Mouse (Mus musculus) MEL (cell line): ENCODE measurements around the gene Batf2. TPM values are rescaled to one million over a fixed set of nuclear protein-coding genes. Genes with fewer than 3 reads are reported as not detected.
"Not testable (repeated sequence)": the region's sequence is repeated elsewhere in the genome, so short reads cannot be mapped to it uniquely, and the experiment has no call there.

Experiments used
- DNase-seq: peaks from one replicate; pipeline ENCODE4 v3.0.0; 2011; ENCODE audit warnings: low read depth, low spot score
- H3K27ac ChIP-seq: 2 replicates; pipeline ENCODE4 v1.5.1; 2012; ENCODE audit warnings: low read depth, mild to moderate bottlenecking, control low read depth, low read length, moderate library complexity; ENCODE audit not compliant: control insufficient read depth
- H3K27me3 ChIP-seq, 2 experiments: fragments of 150-350 bp in 1 of 2; sonication (generic) in 1 of 2; 2 replicates each; pipeline ENCODE4 v1.6.1; 2012; ENCODE audit warnings: low read length in 2 of 2, mild to moderate bottlenecking in 2 of 2, improper control_type of control experiment in 1 of 2, moderate library complexity in 1 of 2; ENCODE audit not compliant: insufficient read depth in 2 of 2, control insufficient read depth in 1 of 2
- H3K36me3 ChIP-seq, 2 experiments: 2 replicates each; pipeline ENCODE4 v1.6.1; 2012 to 2014; ENCODE audit warnings: low read length in 2 of 2, improper control_type of control experiment in 1 of 2, inconsistent platforms in 1 of 2, mild to moderate bottlenecking in 1 of 2; ENCODE audit not compliant: insufficient read depth in 2 of 2, control insufficient read depth in 1 of 2
- H3K4me1 ChIP-seq, 2 experiments: fragments of 150-350 bp in 1 of 2; sonication (generic) in 1 of 2; 2 replicates each; pipeline ENCODE4 v1.6.1; 2012; ENCODE audit warnings: low read length in 2 of 2, improper control_type of control experiment in 1 of 2, mild to moderate bottlenecking in 1 of 2; ENCODE audit not compliant: insufficient read depth in 2 of 2, control insufficient read depth in 1 of 2
- H3K4me3 ChIP-seq, 2 experiments: fragments of 150-350 bp in 1 of 2; sonication (generic) in 1 of 2; 2 replicates each; pipeline ENCODE4 v1.5.1; 2012; ENCODE audit warnings: low read depth in 2 of 2, low read length in 2 of 2, mild to moderate bottlenecking in 2 of 2, moderate library complexity in 2 of 2, control low read depth in 1 of 2, improper control_type of control experiment in 1 of 2; ENCODE audit not compliant: control insufficient read depth in 1 of 2, insufficient read depth in 1 of 2
- H3K79me2 ChIP-seq: 2 replicates; pipeline ENCODE4 v1.6.1; 2012; ENCODE audit warnings: mild to moderate bottlenecking, low read length, moderate library complexity; ENCODE audit not compliant: control insufficient read depth, poor library complexity, insufficient read depth
- H3K9ac ChIP-seq: 2 replicates; pipeline ENCODE4 v1.6.1; 2012; ENCODE audit warnings: low read depth, mild to moderate bottlenecking, control low read depth, low read length, moderate library complexity; ENCODE audit not compliant: control insufficient read depth, poor library complexity, severe bottlenecking
- H3K9me3 ChIP-seq: fragments of 150-350 bp; sonication (generic); replicated peaks from 2 replicates; pipeline ENCODE4 v1.6.1; 2012; ENCODE audit warnings: mild to moderate bottlenecking, low read length, improper control_type of control experiment, moderate library complexity; ENCODE audit not compliant: insufficient read depth
- BHLHE40 ChIP-seq: IDR thresholded peaks from 2 replicates; pipeline ENCODE4 v1.6.1; 2012; ENCODE audit warnings: low read depth, mild to moderate bottlenecking, inconsistent platforms, low read length, improper control_type of control experiment, borderline replicate concordance
- CHD1 ChIP-seq: IDR thresholded peaks from 2 replicates; pipeline ENCODE4 v1.6.1; 2012; ENCODE audit warnings: low read depth, mild to moderate bottlenecking, inconsistent platforms, low read length, improper control_type of control experiment
- CHD2 ChIP-seq: IDR thresholded peaks from 2 replicates; pipeline ENCODE4 v1.6.1; 2011; ENCODE audit warnings: low read length, improper control_type of control experiment
- CTCF ChIP-seq, 3 experiments: IDR thresholded peaks in 2 of 3; conservative IDR thresholded peaks in 1 of 3; 2 replicates each; pipeline ENCODE4 v1.5.1; 2011 to 2012; ENCODE audit warnings: low read length in 3 of 3, low read depth in 2 of 3, mild to moderate bottlenecking in 2 of 3, improper control_type of control experiment in 1 of 3, inconsistent platforms in 1 of 3, mixed read lengths in 1 of 3, moderate library complexity in 1 of 3; ENCODE audit not compliant: control insufficient read depth in 1 of 3, insufficient read depth in 1 of 3, poor library complexity in 1 of 3, severe bottlenecking in 1 of 3
- EP300 ChIP-seq, 2 experiments: IDR thresholded peaks; 2 replicates each; pipeline ENCODE4 v1.6.1; 2011; ENCODE audit warnings: improper control_type of control experiment in 2 of 2, low read length in 2 of 2, low read depth in 1 of 2, mild to moderate bottlenecking in 1 of 2
- ETS1 ChIP-seq: IDR thresholded peaks from 2 replicates; pipeline ENCODE4 v1.6.1; 2012; ENCODE audit warnings: low read depth, mild to moderate bottlenecking, inconsistent platforms, low read length, improper control_type of control experiment, moderate library complexity
- GABPA ChIP-seq: IDR thresholded peaks from 2 replicates; pipeline ENCODE4 v1.6.1; 2012; ENCODE audit warnings: low read depth, mild to moderate bottlenecking, inconsistent platforms, low read length, improper control_type of control experiment, moderate library complexity
- GATA1 ChIP-seq: IDR thresholded peaks from 2 replicates; pipeline ENCODE4 v1.6.1; 2011; ENCODE audit warnings: low read depth, low read length, improper control_type of control experiment
- HCFC1 ChIP-seq: IDR thresholded peaks from 2 replicates; pipeline ENCODE4 v1.6.1; 2012; ENCODE audit warnings: low read depth, mild to moderate bottlenecking, inconsistent platforms, low read length, improper control_type of control experiment, moderate library complexity
- JUND ChIP-seq: IDR thresholded peaks from 2 replicates; pipeline ENCODE4 v1.6.1; 2011; ENCODE audit warnings: low read depth, mild to moderate bottlenecking, improper control_type of control experiment, low read length
- MAFK ChIP-seq: IDR thresholded peaks from 2 replicates; pipeline ENCODE4 v1.6.1; 2011; ENCODE audit warnings: low read depth, mild to moderate bottlenecking, low read length, improper control_type of control experiment, borderline replicate concordance
- MAZ ChIP-seq: IDR thresholded peaks from 2 replicates; pipeline ENCODE4 v1.6.1; 2012; ENCODE audit warnings: low read depth, mild to moderate bottlenecking, inconsistent platforms, low read length, improper control_type of control experiment
- MXI1 ChIP-seq: IDR thresholded peaks from 2 replicates; pipeline ENCODE4 v1.6.1; 2011; ENCODE audit warnings: mild to moderate bottlenecking, low read depth, low read length, improper control_type of control experiment
- MYB ChIP-seq: IDR thresholded peaks from 2 replicates; pipeline ENCODE4 v1.6.1; 2011; ENCODE audit warnings: mild to moderate bottlenecking, low read depth, low read length, improper control_type of control experiment
- MYC ChIP-seq: IDR thresholded peaks from 2 replicates; pipeline ENCODE4 v1.6.1; 2011; ENCODE audit warnings: low read depth, mild to moderate bottlenecking, low read length, improper control_type of control experiment, moderate library complexity
- NELFE ChIP-seq: IDR thresholded peaks from 2 replicates; pipeline ENCODE4 v1.6.1; 2011; ENCODE audit warnings: low read depth, low read length, improper control_type of control experiment
- POLR2AphosphoS2 ChIP-seq: IDR thresholded peaks from 2 replicates; pipeline ENCODE4 v1.6.1; 2011; ENCODE audit warnings: low read length, improper control_type of control experiment
- RCOR1 ChIP-seq: IDR thresholded peaks from 2 replicates; pipeline ENCODE4 v1.6.1; 2012; ENCODE audit warnings: low read depth, mild to moderate bottlenecking, inconsistent platforms, low read length, improper control_type of control experiment
- SIN3A ChIP-seq: IDR thresholded peaks from 2 replicates; pipeline ENCODE4 v1.6.1; 2012; ENCODE audit warnings: low read length, improper control_type of control experiment, inconsistent platforms
- TAL1 ChIP-seq: IDR thresholded peaks from 2 replicates; pipeline ENCODE4 v1.6.1; 2012; ENCODE audit warnings: mild to moderate bottlenecking, inconsistent platforms, low read length, moderate library complexity, mixed read lengths
- TCF12 ChIP-seq: IDR thresholded peaks from 2 replicates; pipeline ENCODE4 v1.6.1; 2014; ENCODE audit warnings: low read depth, mild to moderate bottlenecking, inconsistent platforms, low read length, improper control_type of control experiment, moderate library complexity
- ZMIZ1 ChIP-seq: IDR thresholded peaks from 2 replicates; pipeline ENCODE4 v1.6.1; 2012; ENCODE audit warnings: low read depth, mild to moderate bottlenecking, inconsistent platforms, low read length, improper control_type of control experiment, moderate library complexity
- polyA plus RNA-seq, 2 experiments: library from polyadenylated mRNA; stranded (reverse) in 1 of 2; unstranded in 1 of 2; fragments of >175 nt in 1 of 2; fragments of >200 nt in 1 of 2; gene quantifications; 2 replicates each; pipeline versions ENCODE4 v1.2.1 to v1.2.4; 2012; ENCODE audit warnings: low replicate concordance in 2 of 2, low read depth in 1 of 2; ENCODE audit not compliant: insufficient read length in 2 of 2, insufficient read depth in 1 of 2, missing spikeins in 1 of 2
- total RNA-seq: library from RNA; depleted of rRNA; stranded (reverse); fragments of 300-350 nt; gene quantifications from 2 replicates; pipeline ENCODE4 v1.2.3, GENCODE M21; 2012

The Batf2 gene
- total and polyA plus RNA-seq, 3 experiments = 0.19 to 0.60 TPM; not detected in 1

- TF ChIP-seq CTCF (IDR thresholded peaks at IDR 0.05 in 2 of 3, conservative IDR thresholded peaks at IDR 0.05 in 1 of 3; ENCODE audit: control insufficient read depth in 1 of 3, insufficient read depth in 1 of 3, low read depth in 2 of 3, low read length in 3 of 3, poor library complexity in 1 of 3, severe bottlenecking in 1 of 3) (no peak), CHD2 (no peak), MAFK (no peak)
- TF ChIP-seq, all 39 proteins: peak for 12
Measured at GRCm38 (mm10) chr19:6127760-6128341, 12.9 kb upstream of the Batf2 start, which contains the start of gene Snx15 (continued).

- not testable (repeated sequence) for H3K27me3 ChIP-seq, H3K9me3 ChIP-seq, H3K4me3 ChIP-seq, H3K9ac ChIP-seq, H3K79me2 ChIP-seq
- Histone ChIP-seq H3K36me3 (peaks cover under 1 to 24% of the 10 kb centered on the region in 2 experiments; a peak in 2 of 4 replicates), H3K4me1 (peaks cover 9 to 46% of the 10 kb centered on the region in 2 experiments; a peak in 3 of 4 replicates), H3K27ac (peak overlapping the region; percentile 44)
- DNase-seq = peak; percentile 61
- TF ChIP-seq SIN3A = peak; percentile 70
- peak; percentile 79 for TF ChIP-seq GATA1
- TF ChIP-seq RCOR1 = peak; percentile 71
- peak; percentile 73 for TF ChIP-seq TCF12
- peak; percentile 57 to 81 for TF ChIP-seq EP300 (IDR thresholded peaks at IDR 0.05; ENCODE audit: low read depth in 1 of 2, low read length in 2 of 2)
- TF ChIP-seq HCFC1 = 0 out of 2 replicates have a peak, but pooled peaks have one; percentile 18
- peak; percentile 14; the same call in 1 of the 2 replicates for TF ChIP-seq TAL1
- TF ChIP-seq MYB = 0 out of 2 replicates have a peak, but pooled peaks have one; percentile 45
- TF ChIP-seq ETS1 = peak; percentile 86
Measured at GRCm38 (mm10) chr19:6130414-6131128, 10.2 kb upstream of the Batf2 start.

- peak; percentile 87 for TF ChIP-seq ETS1
- no peak for TF ChIP-seq GABPA
- TF ChIP-seq MXI1 = 0 out of 2 replicates have a peak, but pooled peaks have one; percentile 38
- TF ChIP-seq MAZ = 0 out of 2 replicates have a peak, but pooled peaks have one; percentile 46
- no peak for TF ChIP-seq ZMIZ1
- TF ChIP-seq RCOR1 = 0 out of 2 replicates have a peak, but pooled peaks have one; percentile 28
- TF ChIP-seq NELFE = no peak
- peak; percentile 84 for TF ChIP-seq GATA1
- TF ChIP-seq CHD1 = no peak
- TF ChIP-seq TCF12 = peak; percentile 93
- TF ChIP-seq JUND = no peak
- TF ChIP-seq TAL1 = peak; percentile 90
- TF ChIP-seq HCFC1 = peak; percentile 39; the same call in 1 of the 2 replicates
- TF ChIP-seq MYC = peak; percentile 56; the same call in 1 of the 2 replicates
- TF ChIP-seq BHLHE40 = peak; percentile 36; the same call in 1 of the 2 replicates
- peak; percentile 81 for TF ChIP-seq SIN3A
- TF ChIP-seq EP300 (IDR thresholded peaks at IDR 0.05; ENCODE audit: low read depth in 1 of 2, low read length in 2 of 2) = peak; percentile 75 to 78
- no peak for TF ChIP-seq POLR2AphosphoS2
- H3K4me1 ChIP-seq = peaks cover 6 to 46% of the 10 kb centered on the region in 2 experiments; a peak in 3 of 4 replicates
- peak; percentile 76 for DNase-seq
- H3K9me3 ChIP-seq = no peaks in the 10 kb centered on the region
- H3K27me3 ChIP-seq = no peaks in the 10 kb centered on the region
- no peak overlapping the region for H3K9ac ChIP-seq
- H3K36me3 ChIP-seq = peaks cover 2 to 18% of the 10 kb centered on the region in 2 experiments; a peak in 2 of 4 replicates
- 0 out of 2 replicates have a peak overlapping the region, but pooled peaks have one; percentile 29 for H3K27ac ChIP-seq
- no peak overlapping the region for H3K4me3 ChIP-seq
- peaks cover 1% of the 10 kb centered on the region; the same call in 1 of the 2 replicates for H3K79me2 ChIP-seq
Measured at GRCm38 (mm10) chr19:6132171-6132827, 8.5 kb upstream of the Batf2 start.
